Mouse (Mus musculus) testis, adult 2 months (tissue): ENCODE measurements around the gene Kcnmb1.

ENCODE experiments used
- CTCF ChIP-seq: fragments of 200-500 bp; IDR thresholded peaks from 2 replicates; pipeline ENCODE4 v1.5.1; 2012; ENCODE audit warnings: low read depth, mild to moderate bottlenecking, inconsistent platforms, low read length, moderate library complexity; ENCODE audit not compliant: control insufficient read depth, insufficient read depth, insufficient replicate concordance
- POLR2A ChIP-seq: fragments of 200-500 bp; IDR thresholded peaks from 2 replicates; pipeline ENCODE4 v1.6.1; 2012; ENCODE audit warnings: low read depth, mild to moderate bottlenecking, inconsistent platforms, low read length, moderate library complexity; ENCODE audit not compliant: control insufficient read depth

DNA sequence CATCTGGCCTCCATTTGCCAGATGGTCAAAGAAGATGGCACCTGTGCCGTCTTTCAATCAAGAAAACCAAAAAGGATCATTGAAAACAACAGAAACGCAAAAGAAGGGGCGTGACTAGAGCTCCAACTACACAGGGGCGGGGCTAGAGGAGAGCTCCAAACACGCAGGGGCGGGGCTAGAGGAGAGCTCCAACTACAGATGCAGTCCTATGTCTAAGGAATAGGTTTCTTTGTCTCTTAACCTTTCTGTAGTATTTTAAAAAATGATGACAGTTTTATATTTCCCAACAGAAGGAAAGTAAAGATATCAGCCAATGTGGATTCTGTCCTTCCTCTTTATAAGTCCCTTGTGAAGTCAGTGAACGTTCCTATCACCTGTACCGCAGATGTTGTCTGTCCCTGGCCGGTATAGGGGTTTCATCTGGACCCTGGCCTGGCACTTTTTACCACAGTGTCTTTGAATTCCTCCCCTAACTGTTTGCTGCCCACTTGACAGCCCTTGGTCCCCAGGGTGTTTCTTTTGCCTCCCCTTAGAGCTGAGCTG lies 18.0 kb upstream of the Kcnmb1 start:
- TF ChIP-seq POLR2A (no peak), CTCF (no peak)
